13 mouse cellular contexts compared by ENCODE assay signal in genomic region chr5:122017269-122017668, GRCm38 (mm10). TPM values are rescaled to one million over a fixed set of nuclear protein-coding genes. Genes with fewer than 3 reads are reported as not detected.
A peak's percentile ranks its signal among the peaks of the same experiment; 100 is the strongest.
DNase-seq lines count a peak whose midpoint lies in the region; ATAC-seq and TF ChIP-seq lines count a peak whose summit lies in the region.
"Had no signal": no experiment of that assay in that cellular context is flagged by ENCODE, and none has a peak within 500 bp of the region (broad histone marks: within the 10 kb centered on the region; RNA-seq: fewer than 3 reads in every experiment).

No protein-coding gene starts in this region.

- TF ChIP-seq EP300 in liver, embryonic 14.5 days (IDR thresholded peaks at IDR 0.05; ENCODE audit: low read depth) = no peak

- H3K27ac ChIP-seq in embryonic facial prominence, embryonic 10.5 days (replicated peaks) = peak overlapping the region; percentile 57; the same call in 1 of the 2 replicates
- no peak overlapping the region for H3K27ac ChIP-seq in liver, embryonic 14.5 days
- no peak overlapping the region for H3K27ac ChIP-seq in midbrain, postnatal 0 days (ENCODE audit: low read depth, low read length)
- H3K27ac ChIP-seq: left cerebral cortex, adult 2 months had no signal

- ATAC-seq in liver, embryonic 14.5 days (ENCODE audit: insufficient read depth) = no peak
- no peak for ATAC-seq in midbrain, postnatal 0 days (ENCODE audit: low FRiP score)

- no peak overlapping the region for H3K4me3 ChIP-seq in embryonic facial prominence, embryonic 10.5 days
- H3K4me3 ChIP-seq in liver, embryonic 14.5 days (ENCODE audit: insufficient read depth in 1 of 2, low read depth in 2 of 2, low read length in 2 of 2) = no peak overlapping the region
- no peak overlapping the region for H3K4me3 ChIP-seq in midbrain, postnatal 0 days (ENCODE audit: low read depth, low read length)
- H3K4me3 ChIP-seq: left cerebral cortex, adult 2 months had no signal

- peaks cover 5% of the 10 kb centered on the region; the same call in 1 of the 2 replicates for H3K9me3 ChIP-seq in embryonic facial prominence, embryonic 10.5 days
- H3K9me3 ChIP-seq in liver, embryonic 14.5 days (ENCODE audit: control insufficient read depth, low read length) = no peaks in the 10 kb centered on the region
- H3K9me3 ChIP-seq in midbrain, postnatal 0 days (ENCODE audit: low read length) = no peaks in the 10 kb centered on the region

- WGBS in embryonic facial prominence, embryonic 10.5 days = 60% methylated on average over 13 of the region's 13 CpGs
- 64% methylated on average over 13 of the region's 13 CpGs for WGBS in liver, embryonic 14.5 days (ENCODE audit: insufficient replicate concordance)
- WGBS in midbrain, postnatal 0 days = 26% methylated on average over 13 of the region's 13 CpGs

- TF ChIP-seq CTCF in liver, embryonic 14.5 days (IDR thresholded peaks at IDR 0.05; ENCODE audit: low read depth) = no peak
- TF ChIP-seq CTCF in midbrain, postnatal 0 days (IDR thresholded peaks at IDR 0.05) = no peak

- H3K4me1 ChIP-seq in embryonic facial prominence, embryonic 10.5 days = peaks cover 58% of the 10 kb centered on the region
- H3K4me1 ChIP-seq in liver, embryonic 14.5 days (replicated peaks; ENCODE audit: control insufficient read depth in 2 of 2, insufficient read depth in 2 of 2, low read length in 1 of 2) = no peaks in the 10 kb centered on the region
- H3K4me1 ChIP-seq in midbrain, postnatal 0 days (ENCODE audit: insufficient read depth, low read length) = peaks cover 6% of the 10 kb centered on the region

- DNase-seq in embryo, embryonic 11 days = peak; percentile 48
- DNase-seq in embryo, embryonic 9.5 days (ENCODE audit: extremely low spot score) = no peak
- DNase-seq in embryonic facial prominence, embryonic 10.5 days (ENCODE audit: low spot score) = peak; percentile 35
- DNase-seq in liver, embryonic 14.5 days (ENCODE audit: low read depth in 3 of 3, low spot score in 3 of 3) = no peak
- DNase-seq in midbrain, postnatal 0 days (ENCODE audit: low spot score) = peak; percentile 54
- DNase-seq in urinary bladder, postnatal 25 days (ENCODE audit: low spot score) = no peak
- DNase-seq in testis, postnatal 10 days (ENCODE audit: low spot score) = no peak
- DNase-seq in lung, postnatal 36 days = no peak
- DNase-seq: kidney, postnatal 14 days; lung, adult 18-20 months; thymus, adult 2 months had no signal

- no peak overlapping the region for H3K9ac ChIP-seq in liver, embryonic 14.5 days (replicated peaks)
- H3K9ac ChIP-seq in midbrain, postnatal 0 days (replicated peaks; ENCODE audit: low read length, poor library complexity, severe bottlenecking) = 0 out of 2 replicates have a peak overlapping the region, but pooled peaks have one; percentile 13

- peak overlapping the region; percentile 22; the same call in 1 of the 2 replicates for H3K4me2 ChIP-seq in liver, embryonic 14.5 days (ENCODE audit: low read depth)
- H3K4me2 ChIP-seq in midbrain, postnatal 0 days (ENCODE audit: low read depth, low read length, poor library complexity, severe bottlenecking) = no peak overlapping the region
- H3K4me2 ChIP-seq: heart, embryonic 11.5 days had no signal

- no peaks in the 10 kb centered on the region for H3K27me3 ChIP-seq in embryonic facial prominence, embryonic 10.5 days (replicated peaks; ENCODE audit: low read depth, poor library complexity, severe bottlenecking)
- H3K27me3 ChIP-seq in liver, embryonic 14.5 days (ENCODE audit: control insufficient read depth, insufficient read depth, low read length) = no peaks in the 10 kb centered on the region
- H3K27me3 ChIP-seq in midbrain, postnatal 0 days (ENCODE audit: insufficient read depth, low read length) = no peaks in the 10 kb centered on the region

- H3K36me3 ChIP-seq in embryonic facial prominence, embryonic 10.5 days (replicated peaks) = 0 out of 2 replicates have a peak, but pooled peaks cover 2% of the 10 kb centered on the region
- H3K36me3 ChIP-seq in liver, embryonic 14.5 days (replicated peaks; ENCODE audit: control insufficient read depth, insufficient read depth, low read depth) = no peaks in the 10 kb centered on the region
- no peaks in the 10 kb centered on the region for H3K36me3 ChIP-seq in midbrain, postnatal 0 days (ENCODE audit: insufficient read depth, low read length)

RNA-seq across cellular contexts. Expression of gene Cux2, which starts 32.6 kb away (rescaled TPM):
- polyA plus RNA-seq in embryonic facial prominence, embryonic 10.5 days (2016; fragmentation: Nextera tagmentation; extraction: Ambion mirVana) = 4.9 and 5.1 TPM in 2 replicates
- 1.4 and 1.6 TPM in 2 replicates for polyA plus RNA-seq in liver, embryonic 14.5 days (2012; rRNA removed)
- polyA plus RNA-seq in liver, embryonic 14.5 days (2014; fragmentation: Nextera tagmentation; extraction: Ambion mirVana) = 1.0 and 1.2 TPM in 2 replicates
- total RNA-seq in midbrain, postnatal 0 days (2014; rRNA removed) = 40.1 and 40.2 TPM in 2 replicates
- 15.4 and 17.4 TPM in 2 replicates for polyA plus RNA-seq in midbrain, postnatal 0 days (2015; fragmentation: Nextera tagmentation; extraction: Ambion mirVana)

Comparison
In these comparisons a context has a peak if more than half of its experiments do, and no peak if none do; other contexts are left out.
1. DNase-seq: peak in embryo, embryonic 11 days (single experiment), embryonic facial prominence, embryonic 10.5 days (single experiment) and midbrain, postnatal 0 days (single experiment); none in embryo, embryonic 9.5 days (single experiment), liver, embryonic 14.5 days (0 of 3), urinary bladder, postnatal 25 days (single experiment), testis, postnatal 10 days (single experiment) and lung, postnatal 36 days (single experiment).